Mouse (Mus musculus) forebrain, postnatal 0 days (tissue): ENCODE data around the gene 1700012B07Rik. TPM values are rescaled to one million over a fixed set of nuclear protein-coding genes. Genes with fewer than 3 reads are reported as not detected.

Source experiments
- ATAC-seq: fragments of 200-750 bp; cut with Nextera tagmentation; 2 replicates; pipeline ENCODE4 v1.8.0; 2017; ENCODE audit warnings: mild to moderate bottlenecking, moderate library complexity
- DNase-seq: peaks from one replicate; pipeline ENCODE4 v3.0.0-alpha.2; 2015
- H3K27ac ChIP-seq: fragments of 300-500 bp; sonication (generic); 2 replicates; pipeline ENCODE4 v1.5.1; 2014; ENCODE audit warnings: low read depth, mild to moderate bottlenecking, antibody characterized with exemption, low read length, moderate library complexity, mixed read lengths
- H3K27me3 ChIP-seq: fragments of 300-500 bp; sonication (generic); 2 replicates; pipeline ENCODE4 v1.6.1; 2014; ENCODE audit warnings: mild to moderate bottlenecking, low read length, mixed read lengths; ENCODE audit not compliant: insufficient read depth
- H3K36me3 ChIP-seq: fragments of 300-500 bp; sonication (generic); 2 replicates; pipeline ENCODE4 v1.6.1; 2014; ENCODE audit warnings: mild to moderate bottlenecking, moderate library complexity; ENCODE audit not compliant: insufficient read depth
- H3K4me1 ChIP-seq: fragments of 300-500 bp; sonication (generic); 2 replicates; pipeline ENCODE4 v1.6.1; 2014; ENCODE audit warnings: antibody characterized with exemption; ENCODE audit not compliant: insufficient read depth
- H3K4me2 ChIP-seq: fragments of 300-500 bp; sonication (generic); 2 replicates; pipeline ENCODE4 v1.6.1; 2014; ENCODE audit warnings: low read depth, mild to moderate bottlenecking, moderate library complexity
- H3K4me3 ChIP-seq: fragments of 300-500 bp; sonication (generic); 2 replicates; pipeline ENCODE4 v1.5.1; 2014; ENCODE audit warnings: low read depth, low read length, mixed read lengths
- H3K9ac ChIP-seq: fragments of 300-500 bp; sonication (generic); 2 replicates; pipeline ENCODE4 v1.6.1; 2014; ENCODE audit warnings: mild to moderate bottlenecking
- H3K9me3 ChIP-seq: fragments of 300-500 bp; sonication (generic); 2 replicates; pipeline ENCODE4 v1.6.1; 2016; ENCODE audit warnings: low read length
- CTCF ChIP-seq: sonication (generic); IDR thresholded peaks from 2 replicates; pipeline ENCODE4 v1.5.1; 2016; ENCODE audit warnings: antibody characterized with exemption, control low read depth, low read depth
- WGBS: fragments of 180-500 bp; shearing (Covaris S2); extraction: QIAGEN DNeasy Blood & Tissue Kit; methylation state at CpG from one replicate; pipeline ENCODE4 v1.1.7; 2014; 5-methylcytosine and 5-hydroxymethylcytosine counted together
- polyA plus RNA-seq: library from polyadenylated mRNA; unstranded; fragments of >200 nt; fragmentation: Nextera tagmentation; extraction: Ambion mirVana; gene quantifications from 2 replicates; pipeline ENCODE4 v1.2.1, GENCODE M21; 2015
- total RNA-seq: library from RNA; depleted of rRNA; stranded (reverse); fragments of >200 nt; gene quantifications from 2 replicates; pipeline ENCODE4 v1.2.3, GENCODE M21; 2014

The 1700012B07Rik gene
- total and polyA plus RNA-seq, 2 experiments from 2014 or later, result not detected

- 80% methylated on average over 3 of the region's 3 CpGs for WGBS
- no peak overlapping the region for H3K4me3 ChIP-seq
- H3K27me3 ChIP-seq, result no peaks in the 10 kb centered on the region
- DNase-seq (no peak), ATAC-seq (no peak)
- H3K27ac ChIP-seq, result no peak overlapping the region
- no peaks in the 10 kb centered on the region for H3K9me3 ChIP-seq
- H3K4me2 ChIP-seq, result no peak overlapping the region
- H3K36me3 ChIP-seq, result no peaks in the 10 kb centered on the region
- H3K9ac ChIP-seq, result no peak overlapping the region
- no peaks in the 10 kb centered on the region for H3K4me1 ChIP-seq
- no peak for TF ChIP-seq CTCF
Measured at GRCm38 (mm10) chr11:109872674-109873073, 44.8 kb upstream of the 1700012B07Rik start.

GRCm38 (mm10) chr11:109872056-109872455, 44.2 kb upstream of the 1700012B07Rik start:
- WGBS, result 83% methylated on average over 10 of the region's 10 CpGs
- H3K27ac ChIP-seq, result no peak overlapping the region

GRCm38 (mm10) chr11:109867861-109868260, 40.0 kb upstream of the 1700012B07Rik start:
- no peaks in the 10 kb centered on the region for H3K4me1 ChIP-seq
- no peak for TF ChIP-seq CTCF
- no peak overlapping the region for H3K4me2 ChIP-seq
- WGBS, result 89% methylated on average over 5 of the region's 5 CpGs
- no peak overlapping the region for H3K4me3 ChIP-seq
- H3K9me3 ChIP-seq, result no peaks in the 10 kb centered on the region
- DNase-seq, result no peak
- no peak for ATAC-seq
- no peaks in the 10 kb centered on the region for H3K36me3 ChIP-seq
- no peak overlapping the region for H3K9ac ChIP-seq
- no peaks in the 10 kb centered on the region for H3K27me3 ChIP-seq
- no peak overlapping the region for H3K27ac ChIP-seq

More at GRCm38 (mm10) chr11:109872056-109872455, 44.2 kb upstream of the 1700012B07Rik start:
- Histone ChIP-seq H3K9me3 (no peaks in the 10 kb centered on the region), H3K4me2 (no peak overlapping the region), H3K36me3 (no peaks in the 10 kb centered on the region), H3K4me1 (no peaks in the 10 kb centered on the region), H3K9ac (no peak overlapping the region), H3K4me3 (no peak overlapping the region), H3K27me3 (no peaks in the 10 kb centered on the region)
- ATAC-seq (no peak), DNase-seq (no peak)
- TF ChIP-seq CTCF, result no peak

- H3K4me3 ChIP-seq, result no peak overlapping the region
- no peak overlapping the region for H3K4me2 ChIP-seq
- no peaks in the 10 kb centered on the region for H3K27me3 ChIP-seq
- ATAC-seq (no peak), DNase-seq (no peak)
- H3K9ac ChIP-seq, result no peak overlapping the region
- no peaks in the 10 kb centered on the region for H3K36me3 ChIP-seq
- no peaks in the 10 kb centered on the region for H3K4me1 ChIP-seq
- no peak overlapping the region for H3K27ac ChIP-seq
- no peaks in the 10 kb centered on the region for H3K9me3 ChIP-seq
- 79% methylated on average over 11 of the region's 11 CpGs for WGBS
- TF ChIP-seq CTCF, result peak; percentile 30; the same call in 1 of the 2 replicates
Measured at GRCm38 (mm10) chr11:109866537-109867160, 38.8 kb upstream of the 1700012B07Rik start.

GRCm38 (mm10) chr11:109865526-109865925, 37.7 kb upstream of the 1700012B07Rik start:
- TF ChIP-seq CTCF, result no peak
- Histone ChIP-seq H3K4me3 (no peak overlapping the region), H3K27ac (no peak overlapping the region), H3K9me3 (no peaks in the 10 kb centered on the region), H3K27me3 (no peaks in the 10 kb centered on the region), H3K36me3 (no peaks in the 10 kb centered on the region), H3K4me1 (no peaks in the 10 kb centered on the region), H3K9ac (no peak overlapping the region), H3K4me2 (no peak overlapping the region)
- DNase-seq, result no peak
- no peak for ATAC-seq
- 79% methylated on average over 8 of the region's 8 CpGs for WGBS

GRCm38 (mm10) chr11:109863951-109864350, 36.1 kb upstream of the 1700012B07Rik start:
- WGBS, result 90% methylated on average over 7 of the region's 7 CpGs
- H3K4me2 ChIP-seq, result no peak overlapping the region

GRCm38 (mm10) chr11:109863194-109863746, 35.4 kb upstream of the 1700012B07Rik start:
- DNase-seq (peak; percentile 65), ATAC-seq (no peak)
- TF ChIP-seq CTCF, result peak; percentile 80
- WGBS, result 69% methylated on average over 9 of the region's 9 CpGs
- H3K9me3 ChIP-seq, result no peaks in the 10 kb centered on the region
- no peaks in the 10 kb centered on the region for H3K4me1 ChIP-seq
- no peaks in the 10 kb centered on the region for H3K27me3 ChIP-seq
- no peak overlapping the region for H3K9ac ChIP-seq
- no peak overlapping the region for H3K27ac ChIP-seq
- no peak overlapping the region for H3K4me2 ChIP-seq
- H3K36me3 ChIP-seq, result no peaks in the 10 kb centered on the region
- H3K4me3 ChIP-seq, result no peak overlapping the region

More at GRCm38 (mm10) chr11:109863951-109864350, 36.1 kb upstream of the 1700012B07Rik start:
- no peaks in the 10 kb centered on the region for H3K27me3 ChIP-seq
- no peaks in the 10 kb centered on the region for H3K36me3 ChIP-seq
- no peak overlapping the region for H3K9ac ChIP-seq
- no peak for TF ChIP-seq CTCF
- H3K27ac ChIP-seq, result no peak overlapping the region
- no peaks in the 10 kb centered on the region for H3K4me1 ChIP-seq
- no peak for ATAC-seq
- no peak for DNase-seq
- no peak overlapping the region for H3K4me3 ChIP-seq
- H3K9me3 ChIP-seq, result no peaks in the 10 kb centered on the region
